Mouse (Mus musculus) liver, embryonic 15.5 days (tissue): ENCODE measurements around the gene Rcan2. TPM values are rescaled to one million over a fixed set of nuclear protein-coding genes. Genes with fewer than 3 reads are reported as not detected.

Source experiments
- ATAC-seq: fragments of 200-750 bp; cut with Nextera tagmentation; 2 replicates; pipeline ENCODE4 v1.8.0; 2017; ENCODE audit warnings: moderate number of reproducible peaks, mild to moderate bottlenecking, moderate library complexity; ENCODE audit not compliant: insufficient read depth
- H3K27ac ChIP-seq: fragments of 300-500 bp; sonication (generic); replicated peaks from 2 replicates; pipeline ENCODE4 v1.5.1; 2015; ENCODE audit warnings: mild to moderate bottlenecking, inconsistent platforms
- H3K27me3 ChIP-seq: fragments of 300-500 bp; sonication (generic); 2 replicates; pipeline ENCODE4 v1.6.1; 2015; ENCODE audit warnings: mild to moderate bottlenecking, inconsistent platforms
- H3K36me3 ChIP-seq: fragments of 300-500 bp; sonication (generic); replicated peaks from 2 replicates; pipeline ENCODE4 v1.6.1; 2015; ENCODE audit warnings: moderate library complexity, mild to moderate bottlenecking, inconsistent platforms
- H3K4me1 ChIP-seq: fragments of 300-500 bp; sonication (generic); replicated peaks from 2 replicates; pipeline ENCODE4 v1.6.1; 2015; ENCODE audit warnings: inconsistent platforms
- H3K4me2 ChIP-seq: fragments of 300-500 bp; sonication (generic); 2 replicates; pipeline ENCODE4 v1.6.1; 2015; ENCODE audit warnings: moderate library complexity, mild to moderate bottlenecking, inconsistent platforms
- H3K4me3 ChIP-seq: fragments of 300-500 bp; sonication (generic); replicated peaks from 2 replicates; pipeline ENCODE4 v1.5.1; 2015; ENCODE audit warnings: mild to moderate bottlenecking, inconsistent platforms
- H3K9ac ChIP-seq: fragments of 300-500 bp; sonication (generic); 2 replicates; pipeline ENCODE4 v1.6.1; 2015; ENCODE audit warnings: moderate library complexity, mild to moderate bottlenecking, inconsistent platforms
- H3K9me3 ChIP-seq: fragments of 300-500 bp; sonication (generic); replicated peaks from 2 replicates; pipeline ENCODE4 v1.6.1; 2016; ENCODE audit warnings: inconsistent platforms
- WGBS: fragments of 180-500 bp; shearing (Covaris S2); methylation state at CpG from one replicate; pipeline ENCODE4 v1.1.7; 2015; ENCODE audit warnings: mixed read lengths; ENCODE audit not compliant: insufficient replicate concordance; 5-methylcytosine and 5-hydroxymethylcytosine counted together
- polyA plus RNA-seq: library from polyadenylated mRNA; unstranded; fragments of >200 nt; fragmentation: Nextera tagmentation; extraction: Ambion mirVana; gene quantifications from 2 replicates; pipeline ENCODE4 v1.2.1, GENCODE M21; 2015

Gene Rcan2
- polyA plus RNA-seq, 1 experiment from 2014 or later = 0.83 TPM

GRCm38 (mm10) chr17:43917143-43917542 is 116.0 kb downstream of the Rcan2 start:
- H3K36me3 ChIP-seq = no peaks in the 10 kb centered on the region
- no peaks in the 10 kb centered on the region for H3K9me3 ChIP-seq
- no peak overlapping the region for H3K4me3 ChIP-seq
- no peak overlapping the region for H3K9ac ChIP-seq
- H3K4me1 ChIP-seq = 0 out of 2 replicates have a peak, but pooled peaks cover 3% of the 10 kb centered on the region
- no peak overlapping the region for H3K4me2 ChIP-seq
- no peaks in the 10 kb centered on the region for H3K27me3 ChIP-seq
- no peak for ATAC-seq
- 17% methylated on average over 5 of the region's 5 CpGs for WGBS
- H3K27ac ChIP-seq = no peak overlapping the region

DNA sequence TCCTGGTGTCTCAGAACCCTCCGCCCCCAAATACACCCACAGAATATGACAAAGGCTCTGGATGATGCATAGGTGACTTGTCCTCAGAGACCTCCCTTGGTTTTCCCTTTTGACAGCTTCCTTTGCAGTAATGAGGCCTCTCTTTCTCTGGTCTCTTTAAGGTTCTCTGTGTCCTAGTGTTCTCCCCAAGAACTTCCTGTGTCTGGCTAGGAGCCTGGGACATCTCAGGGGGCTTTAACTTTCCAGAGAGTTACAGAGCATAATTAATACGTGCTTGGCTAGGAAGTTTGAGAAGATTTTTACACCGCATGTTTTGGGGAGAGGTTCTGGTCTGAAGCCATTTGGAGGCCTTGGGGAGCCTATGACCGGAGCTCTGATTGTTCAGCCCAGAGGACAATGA is 128.7 kb downstream of the Rcan2 start:
- no peaks in the 10 kb centered on the region for H3K27me3 ChIP-seq
- H3K36me3 ChIP-seq = no peaks in the 10 kb centered on the region
- no peak overlapping the region for H3K27ac ChIP-seq
- WGBS = 70% methylated on average over 4 of the region's 4 CpGs
- no peak overlapping the region for H3K9ac ChIP-seq
- no peak overlapping the region for H3K4me2 ChIP-seq
- no peak overlapping the region for H3K4me3 ChIP-seq
- no peaks in the 10 kb centered on the region for H3K9me3 ChIP-seq
- no peaks in the 10 kb centered on the region for H3K4me1 ChIP-seq
- no peak for ATAC-seq

DNA sequence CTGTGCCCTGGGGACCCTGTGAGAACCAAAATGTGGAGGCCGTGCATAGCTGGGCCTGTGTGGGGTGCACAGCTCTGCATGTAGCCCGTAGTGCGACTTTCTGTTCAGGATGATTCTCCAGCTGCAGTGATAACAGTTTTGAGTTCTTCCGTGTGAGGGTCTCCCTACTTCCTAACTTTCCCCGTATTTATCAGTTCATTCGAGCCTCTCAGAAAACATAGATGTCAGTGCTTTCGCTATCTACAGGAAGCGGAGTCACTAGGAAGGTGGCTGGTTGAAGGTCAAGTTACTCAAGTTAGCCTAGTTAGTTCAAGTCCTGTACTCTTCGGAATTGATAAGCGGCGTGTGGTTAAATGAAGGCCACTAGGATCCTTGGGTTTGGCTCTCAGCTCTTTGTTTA is 130.6 kb downstream of the Rcan2 start:
- WGBS = 68% methylated on average over 11 of the region's 11 CpGs
- no peak for ATAC-seq
- H3K9me3 ChIP-seq = no peaks in the 10 kb centered on the region

DNA sequence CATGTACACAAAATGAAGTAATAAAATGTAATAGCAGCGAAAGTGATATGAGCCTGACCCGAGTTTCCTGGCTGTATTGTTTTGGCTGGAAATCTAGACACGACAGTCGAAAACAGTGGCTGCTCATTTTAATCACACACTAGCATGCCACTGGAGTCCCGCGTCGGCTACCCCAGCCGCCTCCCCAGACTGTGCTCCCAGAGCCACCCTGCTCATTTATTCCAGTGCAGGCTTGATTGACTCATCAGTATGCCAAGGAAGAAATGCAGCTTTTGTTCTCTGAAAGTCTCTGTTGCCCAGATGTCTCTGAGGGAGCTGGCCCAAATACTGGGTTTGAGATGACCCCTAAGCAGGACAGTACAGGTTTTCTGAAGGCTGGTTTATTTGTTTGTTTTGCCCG is 132.9 kb downstream of the Rcan2 start:
- Histone ChIP-seq H3K4me2 (no peak overlapping the region), H3K9ac (no peak overlapping the region), H3K27ac (no peak overlapping the region), H3K36me3 (no peaks in the 10 kb centered on the region), H3K9me3 (no peaks in the 10 kb centered on the region), H3K4me1 (no peaks in the 10 kb centered on the region), H3K27me3 (no peaks in the 10 kb centered on the region), H3K4me3 (no peak overlapping the region)
- no peak for ATAC-seq
- 82% methylated on average over 9 of the region's 9 CpGs for WGBS

More for the DNA sequence above, 130.6 kb downstream of the Rcan2 start:
- no peak overlapping the region for H3K4me2 ChIP-seq
- H3K4me3 ChIP-seq = no peak overlapping the region
- no peaks in the 10 kb centered on the region for H3K36me3 ChIP-seq
- H3K9ac ChIP-seq = no peak overlapping the region
- H3K27ac ChIP-seq = no peak overlapping the region
- H3K27me3 ChIP-seq = no peaks in the 10 kb centered on the region
- H3K4me1 ChIP-seq = no peaks in the 10 kb centered on the region

- H3K9ac ChIP-seq = no peak overlapping the region
- no peaks in the 10 kb centered on the region for H3K27me3 ChIP-seq
- no peak overlapping the region for H3K4me2 ChIP-seq
- no peak for ATAC-seq
- H3K4me3 ChIP-seq = no peak overlapping the region
- 32% methylated on average over 5 of the region's 5 CpGs for WGBS
- no peak overlapping the region for H3K27ac ChIP-seq
- H3K36me3 ChIP-seq = no peaks in the 10 kb centered on the region
- no peaks in the 10 kb centered on the region for H3K9me3 ChIP-seq
- H3K4me1 ChIP-seq = no peaks in the 10 kb centered on the region
Measured at GRCm38 (mm10) chr17:43952219-43952618, 151.1 kb downstream of the Rcan2 start.

DNA sequence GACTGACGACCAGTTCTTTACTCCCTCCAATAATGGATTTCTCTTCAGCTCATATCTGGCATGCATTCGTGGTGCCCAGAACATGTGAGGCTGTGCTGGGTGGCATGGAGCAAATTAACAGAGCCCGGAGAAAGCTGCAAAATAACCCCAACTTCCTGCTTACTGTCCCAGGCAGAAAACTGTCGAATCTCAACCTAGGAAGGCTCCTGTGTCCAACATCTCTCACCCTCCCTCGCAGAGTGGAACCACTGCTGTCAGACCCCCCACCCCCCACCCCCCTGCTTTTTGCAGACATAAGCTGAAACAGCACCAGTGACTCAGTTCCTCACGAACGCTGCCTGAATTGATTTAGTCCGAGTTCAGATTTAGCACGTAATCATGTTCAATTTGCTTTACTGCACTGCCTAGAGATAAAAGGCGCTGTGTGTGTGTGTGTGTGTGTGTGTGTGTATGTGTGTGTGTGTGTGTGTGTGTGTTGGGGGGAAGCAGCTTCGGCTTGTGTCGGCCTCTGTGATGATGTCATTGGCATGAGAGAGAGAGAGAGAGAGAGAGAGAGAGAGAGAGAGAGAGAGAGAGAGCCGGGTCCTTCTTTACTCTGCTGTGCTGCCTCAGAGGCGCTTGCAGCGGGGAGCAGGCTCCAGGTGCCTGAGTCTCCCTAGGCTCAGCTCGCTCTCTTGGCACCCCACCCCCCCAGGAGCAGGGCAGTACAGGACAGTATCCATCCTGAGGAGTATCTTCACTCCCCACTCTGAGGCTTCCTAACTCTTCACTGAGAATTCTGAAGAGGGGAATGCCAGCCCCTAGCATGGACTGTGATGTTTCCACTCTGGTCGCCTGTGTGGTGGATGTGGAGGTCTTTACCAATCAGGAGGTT is 151.7 kb downstream of the Rcan2 start:
- Histone ChIP-seq H3K9ac (no peak overlapping the region), H3K27ac (no peak overlapping the region), H3K4me2 (no peak overlapping the region), H3K27me3 (no peaks in the 10 kb centered on the region), H3K36me3 (no peaks in the 10 kb centered on the region), H3K4me3 (no peak overlapping the region), H3K4me1 (no peaks in the 10 kb centered on the region), H3K9me3 (no peaks in the 10 kb centered on the region)
- 26% methylated on average over 16 of the region's 17 CpGs for WGBS
- no peak for ATAC-seq

- H3K4me3 ChIP-seq = no peak overlapping the region
- no peaks in the 10 kb centered on the region for H3K9me3 ChIP-seq
- no peak overlapping the region for H3K27ac ChIP-seq
- no peaks in the 10 kb centered on the region for H3K27me3 ChIP-seq
- no peak overlapping the region for H3K4me2 ChIP-seq
- no peak for ATAC-seq
- no peaks in the 10 kb centered on the region for H3K4me1 ChIP-seq
- no peak overlapping the region for H3K9ac ChIP-seq
- WGBS = 71% methylated on average over 10 of the region's 10 CpGs
- H3K36me3 ChIP-seq = no peaks in the 10 kb centered on the region
Measured at GRCm38 (mm10) chr17:43953535-43953918, 152.4 kb downstream of the Rcan2 start.

DNA sequence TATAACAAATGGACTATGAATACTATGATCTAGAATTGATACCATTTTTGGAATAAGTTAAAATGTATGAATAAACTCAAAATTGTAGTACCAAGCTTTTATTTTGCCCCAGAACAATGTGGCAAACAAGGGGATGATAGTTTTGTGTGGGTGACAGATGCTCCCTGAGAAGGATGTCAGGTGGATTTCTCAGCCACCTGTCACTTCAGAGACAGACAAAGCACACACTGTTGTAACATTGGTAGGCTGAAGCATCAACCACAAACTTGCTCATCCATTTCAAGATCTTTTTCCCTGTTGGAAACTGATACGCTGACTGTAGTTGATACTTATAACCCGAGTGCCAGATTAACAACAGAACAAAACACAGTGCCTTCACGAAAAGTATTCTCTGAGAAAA is 158.6 kb downstream of the Rcan2 start:
- Histone ChIP-seq H3K9me3 (no peaks in the 10 kb centered on the region), H3K4me1 (no peaks in the 10 kb centered on the region), H3K27ac (no peak overlapping the region), H3K36me3 (no peaks in the 10 kb centered on the region), H3K9ac (no peak overlapping the region), H3K27me3 (no peaks in the 10 kb centered on the region), H3K4me3 (no peak overlapping the region), H3K4me2 (no peak overlapping the region)
- WGBS = 68% methylated on average over 3 of the region's 3 CpGs
- ATAC-seq = no peak

DNA sequence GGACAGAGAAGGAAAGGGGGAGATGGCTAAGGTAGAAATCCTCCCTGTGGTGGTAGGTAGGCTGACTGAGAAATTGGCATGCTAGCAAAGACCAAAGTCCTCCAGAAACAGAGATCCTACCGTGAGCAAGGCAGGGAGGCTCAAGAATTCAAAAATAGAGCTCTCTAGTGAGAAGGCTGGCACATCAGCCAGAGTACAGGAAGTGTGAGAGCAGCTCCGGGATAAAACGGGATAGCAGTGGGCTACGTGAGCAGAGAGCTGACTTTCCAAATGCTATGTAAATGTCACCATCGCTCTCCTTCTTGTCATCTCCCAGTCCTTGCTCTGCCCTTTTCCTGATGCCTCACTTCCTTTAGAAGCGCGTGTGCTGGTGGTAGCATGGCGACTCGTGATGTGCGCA is 168.8 kb downstream of the Rcan2 start:
- Histone ChIP-seq H3K4me2 (no peak overlapping the region), H3K4me1 (no peaks in the 10 kb centered on the region), H3K36me3 (no peaks in the 10 kb centered on the region), H3K9ac (no peak overlapping the region), H3K9me3 (no peaks in the 10 kb centered on the region), H3K27ac (no peak overlapping the region), H3K27me3 (no peaks in the 10 kb centered on the region), H3K4me3 (no peak overlapping the region)
- no peak for ATAC-seq
- WGBS = 75% methylated on average over 10 of the region's 10 CpGs

DNA sequence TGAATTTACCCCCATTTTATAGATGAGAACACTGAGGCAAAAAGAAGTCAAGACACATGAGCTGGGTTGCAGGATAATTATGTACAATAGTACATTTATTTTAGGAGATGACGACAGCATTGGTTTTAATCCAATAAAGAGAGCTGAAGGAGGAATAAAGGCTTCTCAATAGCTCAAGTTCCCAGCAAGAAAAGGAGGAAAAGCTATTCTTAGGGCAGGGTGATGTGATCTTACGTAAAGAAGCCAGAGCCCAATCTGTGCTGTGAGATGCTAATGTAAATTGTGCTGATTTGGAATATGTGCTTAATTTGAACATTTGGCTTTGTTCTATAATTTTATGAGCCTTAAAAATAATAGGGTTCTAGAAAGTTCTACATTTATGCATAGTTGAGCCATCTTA is 176.4 kb downstream of the Rcan2 start:
- Histone ChIP-seq H3K36me3 (no peaks in the 10 kb centered on the region), H3K4me2 (no peak overlapping the region), H3K4me3 (no peak overlapping the region), H3K9me3 (no peaks in the 10 kb centered on the region), H3K27me3 (no peaks in the 10 kb centered on the region), H3K9ac (no peak overlapping the region), H3K27ac (no peak overlapping the region), H3K4me1 (no peaks in the 10 kb centered on the region)
- ATAC-seq = no peak
- 66% methylated on average over 2 of the region's 2 CpGs for WGBS

- no peak overlapping the region for H3K4me3 ChIP-seq
- no peaks in the 10 kb centered on the region for H3K27me3 ChIP-seq
- H3K4me1 ChIP-seq = no peaks in the 10 kb centered on the region
Measured at GRCm38 (mm10) chr17:43979925-43980324, 178.8 kb downstream of the Rcan2 start.

DNA sequence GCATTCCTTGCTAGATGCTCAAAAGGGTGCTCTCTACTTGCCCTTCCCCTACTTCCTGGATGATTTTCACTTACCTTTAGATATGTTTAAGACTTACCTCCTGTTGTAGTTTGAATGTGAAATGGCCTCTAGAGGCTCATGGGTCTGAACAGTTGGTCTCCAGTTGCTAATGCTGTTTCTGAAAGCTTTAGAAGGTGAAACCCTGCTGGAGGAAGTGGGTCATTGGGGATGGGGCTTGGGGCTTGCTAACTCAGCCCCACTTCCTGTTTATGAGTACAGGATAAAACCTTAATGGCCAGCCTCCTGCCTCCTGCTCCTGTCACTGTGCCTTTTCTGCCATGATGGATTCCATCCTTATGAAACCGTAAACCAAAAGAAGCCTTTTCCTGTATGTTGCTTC is 181.4 kb downstream of the Rcan2 start:
- Histone ChIP-seq H3K4me2 (no peak overlapping the region), H3K4me3 (no peak overlapping the region), H3K4me1 (no peaks in the 10 kb centered on the region), H3K27me3 (no peaks in the 10 kb centered on the region), H3K9ac (no peak overlapping the region), H3K36me3 (no peaks in the 10 kb centered on the region), H3K27ac (no peak overlapping the region), H3K9me3 (no peaks in the 10 kb centered on the region)
- ATAC-seq = no peak
- 44% methylated on average over 1 of the region's 1 CpGs for WGBS

More at GRCm38 (mm10) chr17:43979925-43980324, 178.8 kb downstream of the Rcan2 start:
- Histone ChIP-seq H3K36me3 (no peaks in the 10 kb centered on the region), H3K27ac (no peak overlapping the region), H3K9me3 (no peaks in the 10 kb centered on the region), H3K9ac (no peak overlapping the region), H3K4me2 (no peak overlapping the region)
- WGBS = 54% methylated on average over 3 of the region's 3 CpGs
- ATAC-seq = no peak
